Mouse (Mus musculus) liver, postnatal 0 days (tissue): ENCODE data around the gene Prr18.

ENCODE experiments used
- CTCF ChIP-seq: sonication (generic); IDR thresholded peaks from 2 replicates; pipeline ENCODE4 v1.5.1; 2016; ENCODE audit warnings: antibody characterized with exemption, low read depth
- EP300 ChIP-seq: IDR thresholded peaks from 2 replicates; pipeline ENCODE4 v1.6.1; 2016; ENCODE audit warnings: antibody characterized with exemption, low read depth, mild to moderate bottlenecking

GRCm38 (mm10) chr17:8302772-8303438, 34.4 kb upstream of the Prr18 start:
- TF ChIP-seq CTCF (no peak), EP300 (no peak)
